Mouse (Mus musculus) kidney, adult 2 months (tissue): ENCODE measurements around the gene Pgpep1.

Experiments
- CTCF ChIP-seq: fragments of 200-500 bp; conservative IDR thresholded peaks from 2 replicates; pipeline ENCODE4 v1.5.1; 2011; ENCODE audit warnings: low read depth, mild to moderate bottlenecking, control low read depth, low read length, moderate library complexity, mixed read lengths; ENCODE audit not compliant: insufficient read depth, insufficient read length
- POLR2A ChIP-seq: fragments of 200-500 bp; IDR thresholded peaks from one replicate; pipeline ENCODE4 v1.6.1; 2011; ENCODE audit warnings: low read depth, low read length, control low read depth

DNA sequence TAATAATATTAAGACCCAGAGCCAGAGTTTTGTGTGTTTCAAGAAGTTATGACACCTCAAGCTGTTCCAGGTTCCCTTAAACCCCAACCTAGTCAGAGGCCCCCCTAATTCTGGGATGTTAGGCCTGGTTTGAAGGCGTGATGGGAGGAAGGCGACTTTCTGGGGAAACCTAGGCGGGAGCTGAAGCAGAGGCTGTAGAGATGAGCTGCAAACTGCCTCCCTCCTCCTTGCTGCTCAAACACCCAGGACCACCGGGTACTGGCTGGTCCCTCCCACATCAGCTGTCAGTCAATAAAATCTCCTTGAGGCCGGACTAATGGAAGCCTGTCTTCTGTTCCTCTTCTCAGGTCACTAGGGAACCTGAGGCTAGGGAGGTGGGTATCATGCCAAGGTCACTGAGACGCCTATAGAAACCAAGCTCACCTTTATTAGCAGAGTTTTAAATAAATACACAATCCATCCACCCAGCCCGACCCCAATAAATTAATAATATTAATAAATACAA is 31.1 kb downstream of the Pgpep1 start:
- TF ChIP-seq CTCF (no peak), POLR2A (no peak)
